Mouse (Mus musculus): ENCODE measurements around the gene Rsph1. TPM values are rescaled to one million over a fixed set of nuclear protein-coding genes. Genes with fewer than 3 reads are reported as not detected.
A peak's percentile ranks its signal among the peaks of the same experiment; 100 is the strongest.
"Not testable (repeated sequence)": the region's sequence is repeated elsewhere in the genome, so short reads cannot be mapped to it uniquely, and the experiment has no call there.

The Rsph1 gene
- polyA plus RNA-seq, 1 experiment = 1.1 TPM

DNA sequence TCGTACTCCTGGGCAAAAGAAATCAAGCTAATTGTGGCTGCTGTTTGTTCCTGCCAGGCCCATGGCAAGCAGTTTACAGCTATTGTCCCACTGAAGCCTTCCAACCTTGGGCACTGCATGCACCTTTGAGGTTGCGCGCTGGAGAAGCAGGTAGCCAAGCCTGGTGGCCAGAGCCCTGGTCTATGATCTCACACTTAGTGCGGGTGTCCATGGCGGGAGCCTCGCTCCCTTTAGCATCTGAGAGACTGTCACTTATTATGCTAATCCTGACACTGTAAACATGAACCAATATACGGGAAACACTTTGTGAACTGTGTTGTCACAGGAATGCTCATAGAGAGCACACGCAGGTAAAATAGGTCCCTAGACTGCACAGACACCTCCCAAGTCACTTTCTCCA, 3.6 kb downstream of the Rsph1 start:
- Histone ChIP-seq H3K27ac (replicated peaks; ENCODE audit: low read depth, low read length) (no peak overlapping the region), H3K4me1 (ENCODE audit: control insufficient read depth, insufficient read depth, insufficient read length, low read length) (0 out of 2 replicates have a peak, but pooled peaks cover 3% of the 10 kb centered on the region), H3K4me3 (ENCODE audit: insufficient read depth, low read depth, low read length) (no peak overlapping the region)

DNA sequence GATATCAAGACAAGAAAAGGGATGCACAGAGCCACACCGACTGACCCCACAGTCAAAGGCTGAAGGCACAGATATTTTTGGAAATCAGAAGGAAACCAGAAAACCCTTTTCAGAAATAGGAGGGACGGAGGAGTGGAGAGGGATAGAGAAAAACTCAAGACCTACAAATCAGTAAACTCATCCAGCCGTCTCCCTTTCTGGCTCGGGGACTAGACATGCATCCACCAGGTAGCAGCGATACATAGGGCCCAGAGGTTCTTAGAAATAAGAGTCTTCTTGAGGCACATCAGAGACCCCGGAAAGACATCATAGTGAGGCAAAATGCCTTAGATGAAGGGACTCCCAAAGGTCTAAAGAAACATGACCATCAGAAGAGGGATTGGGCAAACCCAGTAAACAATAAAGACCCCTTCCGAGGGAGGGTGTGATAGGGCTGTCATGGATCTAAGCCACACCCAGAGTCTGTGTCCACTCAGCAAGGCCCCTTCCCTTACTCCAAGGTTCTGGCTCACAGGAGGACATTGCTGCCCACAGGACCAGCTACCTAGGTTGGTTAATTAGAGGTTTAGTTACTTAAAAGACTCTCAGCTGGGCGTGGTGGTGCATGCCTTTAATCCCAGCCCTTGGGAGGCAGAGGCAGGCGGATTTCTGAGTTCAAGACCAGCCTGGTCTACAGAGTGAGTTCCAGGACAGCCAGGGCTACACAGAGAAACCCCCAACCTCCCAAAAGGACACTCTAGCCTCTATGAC, 4.6 kb downstream of the Rsph1 start:
- Histone ChIP-seq H3K4me3 (ENCODE audit: insufficient read depth, low read depth, low read length) (no peak overlapping the region), H3K27ac (replicated peaks; ENCODE audit: low read depth, low read length) (no peak overlapping the region), H3K4me1 (ENCODE audit: control insufficient read depth, insufficient read depth, insufficient read length, low read length) (0 out of 2 replicates have a peak, but pooled peaks cover 3% of the 10 kb centered on the region)

DNA sequence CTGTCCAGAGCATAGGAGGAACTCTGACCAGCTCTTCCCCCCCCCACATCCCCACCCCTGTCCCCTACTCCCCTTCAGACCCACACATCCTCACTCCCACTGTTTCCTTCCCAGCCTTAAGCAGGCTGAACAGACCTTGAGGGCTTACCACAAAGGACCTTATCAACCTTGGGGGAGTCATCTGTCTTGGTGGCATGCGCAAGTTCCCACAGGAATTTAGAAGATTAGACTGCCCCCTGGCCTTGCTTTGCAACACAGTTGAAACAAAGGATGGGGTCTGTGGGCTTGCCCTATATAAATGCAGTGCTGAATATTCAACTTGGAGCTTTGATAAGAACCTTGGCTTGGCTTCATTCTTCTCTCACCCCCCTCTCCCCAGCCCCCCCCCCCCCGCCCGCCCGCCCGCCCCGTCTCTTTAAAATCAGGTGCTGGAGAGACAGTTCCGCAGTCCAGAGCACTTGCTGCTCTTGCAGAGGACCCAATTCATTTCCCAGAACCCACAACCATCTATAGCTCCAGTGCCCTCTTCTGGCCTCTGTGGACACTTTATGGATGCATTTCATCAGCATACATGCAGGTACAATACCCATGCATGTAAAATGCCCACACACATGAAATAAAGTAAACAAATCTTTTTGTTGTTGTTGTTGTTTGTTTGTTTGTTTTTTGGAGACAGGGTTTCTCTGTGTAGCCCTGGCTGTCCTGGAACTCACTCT, 5.9 kb downstream of the Rsph1 start:
- Histone ChIP-seq H3K4me1 (ENCODE audit: control insufficient read depth, insufficient read depth, insufficient read length, low read length) (no peaks in the 10 kb centered on the region), H3K27ac (replicated peaks; ENCODE audit: low read depth, low read length) (no peak overlapping the region), H3K4me3 (ENCODE audit: insufficient read depth, low read depth, low read length) (no peak overlapping the region)

DNA sequence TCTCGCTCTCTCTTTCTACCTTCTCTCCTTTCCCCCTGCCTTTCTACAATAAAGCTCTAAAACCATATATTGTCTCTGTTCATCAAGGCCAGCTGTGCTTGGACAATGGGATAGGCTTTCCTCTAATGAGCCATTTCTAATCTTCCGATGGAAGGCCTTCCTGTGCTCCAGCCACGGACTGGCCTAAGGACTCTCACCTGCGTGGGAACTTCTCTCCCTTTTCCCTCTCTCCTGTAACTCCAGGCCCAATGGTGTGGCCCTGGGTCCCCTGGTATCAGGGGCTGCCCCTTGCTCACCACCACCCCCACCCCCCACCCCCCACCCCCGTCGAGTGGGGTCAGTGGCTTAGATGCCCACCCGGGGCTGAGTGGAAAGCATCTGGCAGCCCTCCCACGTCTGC, 6.4 kb downstream of the Rsph1 start:
- not testable (repeated sequence) for H3K27ac ChIP-seq (replicated peaks; ENCODE audit: low read depth, low read length); H3K4me1 ChIP-seq (ENCODE audit: control insufficient read depth, insufficient read depth, insufficient read length, low read length); H3K4me3 ChIP-seq (ENCODE audit: insufficient read depth, low read depth, low read length)

DNA sequence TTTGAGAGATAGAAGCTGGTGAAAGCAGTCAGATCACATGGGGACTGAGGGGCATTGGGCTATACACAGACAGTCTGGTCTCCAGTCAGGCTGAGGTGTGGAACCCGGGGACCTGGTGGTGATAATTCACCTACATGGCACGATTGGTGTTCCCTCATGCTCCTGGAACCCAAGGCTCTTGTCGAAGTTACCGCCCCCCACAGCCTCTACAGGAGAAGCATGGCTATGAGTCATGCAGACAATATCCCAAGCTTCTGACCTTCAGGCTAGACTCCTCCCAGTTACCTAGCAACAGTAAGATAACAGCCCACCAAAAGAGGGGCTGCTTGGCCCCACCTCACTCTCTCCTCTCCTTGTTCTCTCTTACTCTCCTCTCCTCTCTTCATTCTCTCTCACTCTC, 6.9 kb downstream of the Rsph1 start:
- no peaks in the 10 kb centered on the region for H3K4me1 ChIP-seq (ENCODE audit: control insufficient read depth, insufficient read depth, insufficient read length, low read length)
- no peak overlapping the region for H3K4me3 ChIP-seq (ENCODE audit: insufficient read depth, low read depth, low read length)
- no peak overlapping the region for H3K27ac ChIP-seq (replicated peaks; ENCODE audit: low read depth, low read length)

DNA sequence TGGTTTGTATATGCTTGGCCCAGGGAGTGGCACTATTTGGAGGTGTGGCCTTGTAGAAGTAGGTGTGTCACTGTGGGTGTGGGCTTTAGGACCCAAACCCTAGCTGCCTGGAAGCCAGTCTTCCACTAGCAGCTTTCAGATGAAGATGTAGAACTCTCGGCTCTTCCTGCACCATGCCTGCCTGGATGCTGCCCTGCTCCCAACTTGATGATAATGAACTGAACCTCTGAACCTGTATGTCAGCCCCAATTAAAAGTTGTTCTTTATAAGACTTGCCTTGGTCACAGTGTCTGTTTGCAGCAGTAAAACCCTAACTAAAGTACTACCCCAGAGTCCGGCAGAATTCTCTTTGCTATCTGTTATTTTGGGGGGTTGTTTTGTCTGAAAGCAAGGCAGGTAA, 7.4 kb downstream of the Rsph1 start:
- Histone ChIP-seq H3K4me1 (ENCODE audit: control insufficient read depth, insufficient read depth, insufficient read length, low read length) (no peaks in the 10 kb centered on the region), H3K4me3 (ENCODE audit: insufficient read depth, low read depth, low read length) (no peak overlapping the region), H3K27ac (replicated peaks; ENCODE audit: low read depth, low read length) (no peak overlapping the region)

DNA sequence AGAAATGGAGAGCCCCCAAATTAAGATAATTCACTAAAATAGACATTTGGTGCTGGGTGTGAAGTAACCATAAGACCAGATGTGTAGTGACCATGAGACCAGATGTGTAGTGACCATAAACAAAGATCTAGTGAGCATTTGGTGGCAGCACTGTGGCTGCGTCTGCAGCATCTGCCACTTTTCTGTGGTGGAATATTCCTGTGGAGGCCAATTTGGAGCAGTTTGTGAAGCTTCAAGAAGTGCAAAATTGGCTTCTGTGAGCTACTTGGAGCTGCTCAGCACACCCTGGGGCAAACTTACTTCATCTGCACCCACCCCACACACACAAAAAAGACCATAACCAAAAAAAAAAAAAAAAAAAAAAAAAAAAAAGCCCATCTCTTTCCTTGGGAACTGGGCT, 9.2 kb downstream of the Rsph1 start:
- 0 out of 2 replicates have a peak, but pooled peaks cover 3% of the 10 kb centered on the region for H3K4me1 ChIP-seq (ENCODE audit: control insufficient read depth, insufficient read depth, insufficient read length, low read length)
- H3K4me3 ChIP-seq (ENCODE audit: insufficient read depth, low read depth, low read length) = no peak overlapping the region
- no peak overlapping the region for H3K27ac ChIP-seq (replicated peaks; ENCODE audit: low read depth, low read length)

DNA sequence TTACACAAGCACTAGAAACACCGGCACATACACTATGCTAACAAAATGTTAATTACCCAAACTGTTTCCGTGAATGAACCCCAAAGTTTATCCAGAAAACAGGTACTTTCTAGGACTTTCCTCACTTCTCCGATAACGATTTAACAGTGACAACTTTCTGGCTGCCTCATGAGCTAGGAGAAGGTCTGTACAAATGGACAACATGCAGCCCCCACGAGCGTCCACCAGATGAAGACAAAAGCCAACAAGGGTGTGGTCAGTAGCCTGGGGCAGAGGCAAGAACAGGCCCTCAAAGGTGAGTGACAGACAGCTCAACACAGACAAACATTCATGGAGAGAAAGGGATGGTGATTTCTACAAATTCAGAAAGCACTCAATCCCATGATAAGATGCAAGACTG, 9.6 kb downstream of the Rsph1 start:
- Histone ChIP-seq H3K27ac (replicated peaks; ENCODE audit: low read depth, low read length) (no peak overlapping the region), H3K4me3 (ENCODE audit: insufficient read depth, low read depth, low read length) (no peak overlapping the region), H3K4me1 (ENCODE audit: control insufficient read depth, insufficient read depth, insufficient read length, low read length) (0 out of 2 replicates have a peak, but pooled peaks cover 3% of the 10 kb centered on the region)

DNA sequence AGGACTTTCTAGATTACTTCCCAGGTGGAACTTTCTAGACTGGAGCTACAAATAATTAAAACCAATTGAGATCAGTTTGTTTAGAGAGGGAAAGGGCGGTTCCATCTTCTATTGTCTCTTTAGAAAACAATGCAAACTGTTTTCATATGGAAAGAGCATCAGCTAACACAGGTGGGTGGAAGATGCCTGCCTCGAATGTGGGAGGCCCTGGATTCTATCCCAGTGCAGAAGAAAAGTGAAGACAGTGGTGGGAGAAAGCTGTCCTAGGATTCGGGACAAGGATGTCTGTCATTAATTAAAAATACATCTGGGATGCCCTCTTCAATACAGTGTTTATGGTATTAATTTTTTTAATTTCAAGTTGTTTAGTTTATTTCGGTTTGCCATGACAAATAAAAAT, 10.0 kb downstream of the Rsph1 start:
- Histone ChIP-seq H3K4me3 (ENCODE audit: insufficient read depth, low read depth, low read length) (no peak overlapping the region), H3K4me1 (ENCODE audit: control insufficient read depth, insufficient read depth, insufficient read length, low read length) (0 out of 2 replicates have a peak, but pooled peaks cover 3% of the 10 kb centered on the region), H3K27ac (replicated peaks; ENCODE audit: low read depth, low read length) (0 out of 2 replicates have a peak overlapping the region, but pooled peaks have one; percentile 45)

DNA sequence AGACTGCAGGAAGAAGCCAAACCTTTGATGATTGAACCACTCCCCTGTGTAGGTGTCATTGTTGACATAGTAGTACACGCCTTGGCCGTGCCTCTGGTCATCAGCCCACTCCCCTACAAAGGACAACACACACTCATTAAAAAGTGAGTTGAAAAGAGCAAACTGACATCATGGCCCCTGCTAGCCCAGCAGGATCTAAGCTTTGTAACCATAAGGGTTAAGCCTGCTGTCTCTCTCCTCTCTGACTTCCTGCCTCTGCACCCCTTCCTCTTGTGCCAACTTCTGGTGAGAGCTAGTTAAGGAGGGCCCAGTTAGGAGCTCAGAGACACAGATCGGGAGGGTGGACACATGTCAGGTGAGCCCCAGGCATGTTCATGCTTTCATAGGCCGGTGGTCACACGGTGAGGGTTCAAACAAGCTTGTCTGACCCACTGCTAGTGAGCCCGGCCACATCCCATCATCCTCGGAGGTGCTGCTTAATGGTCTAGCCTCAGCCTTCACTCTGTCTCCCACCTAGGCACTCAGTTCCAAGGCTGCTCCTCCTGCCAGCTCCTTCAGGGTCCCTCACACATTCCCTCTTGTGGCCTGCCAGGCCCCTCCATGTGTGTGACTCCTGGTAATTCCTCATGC, 10.7 kb downstream of the Rsph1 start:
- Histone ChIP-seq H3K4me3 (ENCODE audit: insufficient read depth, low read depth, low read length) (no peak overlapping the region), H3K27ac (replicated peaks; ENCODE audit: low read depth, low read length) (no peak overlapping the region), H3K4me1 (ENCODE audit: control insufficient read depth, insufficient read depth, insufficient read length, low read length) (0 out of 2 replicates have a peak, but pooled peaks cover 3% of the 10 kb centered on the region)

DNA sequence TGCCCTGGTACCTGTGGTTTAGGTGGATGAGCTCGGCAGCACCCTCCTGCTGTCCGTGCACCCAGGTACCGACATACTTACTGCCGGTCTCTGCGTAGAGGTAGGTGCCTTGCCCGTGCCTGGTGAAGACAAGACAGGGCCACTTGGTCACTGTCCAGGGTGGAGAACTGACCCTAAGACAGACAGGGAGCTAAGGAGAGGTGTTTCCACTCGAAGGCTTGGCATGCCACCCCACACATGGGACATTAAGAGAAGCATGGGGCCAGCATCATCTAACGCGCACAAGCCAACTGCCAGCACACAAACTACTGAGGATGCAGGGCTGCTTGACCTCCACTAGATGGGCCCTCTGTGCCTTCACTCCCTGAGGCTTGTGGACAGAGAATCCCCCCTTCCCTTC, 11.4 kb downstream of the Rsph1 start:
- Histone ChIP-seq H3K27ac (replicated peaks; ENCODE audit: low read depth, low read length) (no peak overlapping the region), H3K4me3 (ENCODE audit: insufficient read depth, low read depth, low read length) (no peak overlapping the region), H3K4me1 (ENCODE audit: control insufficient read depth, insufficient read depth, insufficient read length, low read length) (0 out of 2 replicates have a peak, but pooled peaks cover 3% of the 10 kb centered on the region)

DNA sequence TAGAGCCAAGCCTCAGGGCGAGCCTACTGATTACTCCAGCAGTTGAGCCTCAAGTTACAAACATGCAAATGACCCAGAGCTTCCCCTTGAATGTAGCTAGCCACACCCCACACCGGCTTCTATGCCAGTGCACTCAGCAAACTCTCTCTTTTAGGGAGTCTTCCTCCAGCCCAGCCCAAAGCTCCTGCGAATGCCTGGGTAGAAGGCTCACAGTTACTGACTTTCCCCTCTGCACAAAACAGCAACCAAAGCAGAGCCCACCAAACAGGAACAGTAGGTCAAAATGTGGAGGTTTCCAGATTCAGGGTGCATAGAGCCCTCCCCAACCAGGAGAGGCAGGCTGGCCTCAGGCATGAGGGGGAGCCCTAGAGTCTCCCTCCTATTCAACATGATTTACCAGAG, 12.0 kb downstream of the Rsph1 start:
- no peak overlapping the region for H3K4me3 ChIP-seq (ENCODE audit: insufficient read depth, low read depth, low read length)
- 0 out of 2 replicates have a peak, but pooled peaks cover 3% of the 10 kb centered on the region for H3K4me1 ChIP-seq (ENCODE audit: control insufficient read depth, insufficient read depth, insufficient read length, low read length)
- no peak overlapping the region for H3K27ac ChIP-seq (replicated peaks; ENCODE audit: low read depth, low read length)

DNA sequence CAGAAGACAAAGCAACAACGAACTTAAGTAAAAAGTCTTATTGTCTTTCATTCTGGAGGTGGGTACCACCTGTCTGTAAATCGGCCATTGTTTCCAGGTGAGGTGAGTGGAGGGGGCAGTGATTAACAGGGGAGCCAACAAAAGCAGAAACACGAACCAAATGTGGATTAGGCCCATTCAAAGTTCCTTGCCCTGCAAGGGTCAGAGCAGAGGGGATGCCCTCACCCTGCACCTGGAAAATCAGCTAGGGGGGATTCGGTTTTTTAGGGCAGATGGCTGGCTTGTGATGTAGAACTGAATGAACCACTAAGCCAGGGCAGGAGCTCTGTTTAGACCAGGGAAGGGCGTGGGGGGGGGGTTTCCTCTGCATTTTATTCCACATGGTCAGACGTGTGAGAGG, 12.8 kb downstream of the Rsph1 start:
- Histone ChIP-seq H3K4me1 (ENCODE audit: control insufficient read depth, insufficient read depth, insufficient read length, low read length) (0 out of 2 replicates have a peak, but pooled peaks cover 3% of the 10 kb centered on the region), H3K4me3 (ENCODE audit: insufficient read depth, low read depth, low read length) (no peak overlapping the region), H3K27ac (replicated peaks; ENCODE audit: low read depth, low read length) (no peak overlapping the region)

DNA sequence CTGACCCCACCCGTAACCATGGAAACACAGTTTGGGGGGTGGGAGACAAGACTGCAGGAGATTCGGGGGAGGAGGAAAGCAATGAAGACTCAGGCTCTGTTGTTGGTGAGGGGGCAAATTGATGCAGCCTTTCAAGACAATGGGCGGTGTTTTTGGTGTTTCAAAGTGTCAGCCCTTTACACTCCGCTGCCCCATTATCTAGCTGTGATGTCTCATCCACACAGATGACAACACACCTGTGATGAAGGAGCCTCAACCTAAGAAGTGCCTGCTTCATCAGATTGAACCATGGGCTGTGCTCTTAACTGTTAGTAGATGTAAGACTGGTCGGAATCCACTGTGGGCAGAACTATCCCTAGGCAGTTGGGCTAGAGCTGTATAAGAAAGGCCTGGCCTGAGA, 13.4 kb downstream of the Rsph1 start:
- H3K4me3 ChIP-seq (ENCODE audit: insufficient read depth, low read depth, low read length) = no peak overlapping the region
- no peak overlapping the region for H3K27ac ChIP-seq (replicated peaks; ENCODE audit: low read depth, low read length)
- H3K4me1 ChIP-seq (ENCODE audit: control insufficient read depth, insufficient read depth, insufficient read length, low read length) = 0 out of 2 replicates have a peak, but pooled peaks cover 3% of the 10 kb centered on the region

DNA sequence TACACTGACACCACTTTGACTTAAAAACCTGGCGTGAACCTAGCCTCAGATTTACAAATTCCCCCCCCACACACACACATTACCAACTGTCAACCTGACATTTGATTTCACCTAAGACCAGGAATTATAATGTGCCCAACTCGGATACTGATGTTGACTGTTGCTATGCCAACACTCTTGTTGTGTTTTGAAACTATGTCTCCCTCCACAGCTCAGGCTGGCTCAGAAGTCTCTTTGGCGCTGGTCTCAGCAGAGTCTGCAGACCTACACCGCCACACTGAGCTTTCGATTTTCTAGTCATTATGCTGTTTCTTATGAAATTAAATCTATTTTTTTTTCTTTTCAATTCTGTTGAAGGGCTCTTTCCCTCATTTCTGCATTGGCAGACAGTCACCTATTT, 14.5 kb downstream of the Rsph1 start:
- H3K27ac ChIP-seq (replicated peaks; ENCODE audit: low read depth, low read length) = no peak overlapping the region
- H3K4me3 ChIP-seq (ENCODE audit: insufficient read depth, low read depth, low read length) = no peak overlapping the region
- 0 out of 2 replicates have a peak, but pooled peaks cover 3% of the 10 kb centered on the region for H3K4me1 ChIP-seq (ENCODE audit: control insufficient read depth, insufficient read depth, insufficient read length, low read length)
